Mouse (Mus musculus) neural tube, embryonic 12.5 days (tissue): ENCODE measurements around the gene Rela. TPM values are rescaled to one million over a fixed set of nuclear protein-coding genes. Genes with fewer than 3 reads are reported as not detected.

ENCODE experiments used
- ATAC-seq: fragments of 200-750 bp; cut with Nextera tagmentation; 2 replicates; pipeline ENCODE4 v1.8.0; 2017; ENCODE audit warnings: low read depth, mild to moderate bottlenecking, moderate TSS enrichment, moderate library complexity; ENCODE audit not compliant: low FRiP score
- H3K27ac ChIP-seq: fragments of 300-500 bp; sonication (generic); 2 replicates; pipeline ENCODE4 v1.5.1; 2016
- H3K27me3 ChIP-seq: fragments of 300-500 bp; sonication (generic); replicated peaks from 2 replicates; pipeline ENCODE4 v1.6.1; 2016; ENCODE audit warnings: mild to moderate bottlenecking
- H3K36me3 ChIP-seq: fragments of 300-500 bp; sonication (generic); 2 replicates; pipeline ENCODE4 v1.6.1; 2016; ENCODE audit warnings: mild to moderate bottlenecking
- H3K4me1 ChIP-seq: fragments of 300-500 bp; sonication (generic); 2 replicates; pipeline ENCODE4 v1.6.1; 2016
- H3K4me2 ChIP-seq: fragments of 300-500 bp; sonication (generic); replicated peaks from 2 replicates; pipeline ENCODE4 v1.6.1; 2016; ENCODE audit warnings: mild to moderate bottlenecking
- H3K4me3 ChIP-seq: fragments of 300-500 bp; sonication (generic); 2 replicates; pipeline ENCODE4 v1.5.1; 2016
- H3K9ac ChIP-seq: fragments of 300-500 bp; sonication (generic); 2 replicates; pipeline ENCODE4 v1.6.1; 2016; ENCODE audit warnings: mild to moderate bottlenecking
- H3K9me3 ChIP-seq: fragments of 300-500 bp; sonication (generic); 2 replicates; pipeline ENCODE4 v1.6.1; 2016; ENCODE audit warnings: mild to moderate bottlenecking
- WGBS: fragments of 180-500 bp; shearing (Covaris S2); methylation state at CpG from one replicate; pipeline ENCODE4 v1.1.7; 2016; 5-methylcytosine and 5-hydroxymethylcytosine counted together
- polyA plus RNA-seq: library from polyadenylated mRNA; unstranded; fragments of >200 nt; fragmentation: Nextera tagmentation; extraction: Ambion mirVana; gene quantifications from 2 replicates; pipeline ENCODE4 v1.2.1, GENCODE M21; 2016

Gene Rela
- polyA plus RNA-seq, 1 experiment from 2014 or later = 36.7 TPM

DNA sequence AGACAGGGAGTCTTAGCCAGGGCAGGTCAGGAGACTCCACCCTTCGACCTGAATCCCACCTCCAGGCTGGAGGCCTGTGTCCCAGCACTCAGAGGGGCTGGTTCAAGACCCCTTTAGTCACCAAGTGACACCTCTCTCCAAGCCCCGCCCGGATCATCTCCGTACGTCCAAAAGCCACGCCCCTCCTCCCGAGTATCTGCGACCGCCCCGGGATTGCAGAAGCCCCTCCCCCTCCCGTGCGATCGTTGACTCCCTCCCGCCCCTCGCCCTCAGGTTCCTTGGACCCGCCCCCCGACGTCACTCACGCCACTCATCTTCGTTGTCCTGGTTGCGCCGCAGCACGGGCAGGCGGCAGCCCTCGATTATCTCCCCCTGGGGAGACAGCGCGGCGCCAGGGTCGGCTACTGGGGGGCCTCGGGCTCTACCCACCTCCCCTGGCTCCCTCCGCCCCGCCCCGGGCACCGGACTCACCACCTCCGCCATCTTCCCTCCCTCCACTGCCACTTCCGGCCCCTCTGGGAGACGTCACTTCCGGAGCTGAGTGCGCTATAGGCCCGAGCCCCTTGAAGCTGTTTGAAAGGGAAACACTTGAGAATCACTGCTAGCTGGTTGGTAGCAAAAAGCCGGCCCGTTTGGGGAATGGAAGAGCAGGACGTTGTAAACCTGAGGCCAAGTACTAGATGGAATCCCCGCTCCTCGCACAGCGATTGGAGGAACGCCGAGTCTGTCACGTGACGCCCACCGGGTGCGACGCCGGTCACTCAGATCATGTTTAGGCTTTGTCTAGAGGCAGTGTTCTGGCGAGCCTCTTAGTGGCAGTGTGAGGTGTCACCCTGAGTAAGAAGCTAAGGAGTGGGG, 27.5 kb upstream of the Rela start, which contains the start of gene Kat5:
Gene Kat5 (minus strand): TSS at position 691 of the 858 bp plus-strand sequence.
- H3K9me3 ChIP-seq = no peaks in the 10 kb centered on the region
- H3K4me3 ChIP-seq = peak within 1 kb of the TSS; percentile 63
- H3K4me2 ChIP-seq = peak within 1 kb of the TSS; percentile 79
- H3K27me3 ChIP-seq = no peaks in the 10 kb centered on the region
- WGBS = 1% methylated on average over 55 of the region's 55 CpGs
- H3K36me3 ChIP-seq = peaks cover 41% of the 10 kb centered on the region
- peak; percentile 92 for ATAC-seq
- H3K4me1 ChIP-seq = peaks cover 21% of the 10 kb centered on the region
- peak within 1 kb of the TSS; percentile 93 for H3K27ac ChIP-seq
- H3K9ac ChIP-seq = peak within 1 kb of the TSS; percentile 75

- 100% methylated on average over 1 of the region's 1 CpGs for WGBS
- H3K4me3 ChIP-seq = no peak overlapping the region
- peaks cover 21% of the 10 kb centered on the region for H3K4me1 ChIP-seq
- H3K4me2 ChIP-seq = no peak overlapping the region
- no peaks in the 10 kb centered on the region for H3K9me3 ChIP-seq
- peaks cover 19% of the 10 kb centered on the region for H3K36me3 ChIP-seq
- no peak overlapping the region for H3K27ac ChIP-seq
- H3K27me3 ChIP-seq = 0 out of 2 replicates have a peak, but pooled peaks cover 4% of the 10 kb centered on the region
- ATAC-seq = no peak
- H3K9ac ChIP-seq = no peak overlapping the region
Measured at GRCm38 (mm10) chr19:5611973-5612372, 25.3 kb upstream of the Rela start.

DNA sequence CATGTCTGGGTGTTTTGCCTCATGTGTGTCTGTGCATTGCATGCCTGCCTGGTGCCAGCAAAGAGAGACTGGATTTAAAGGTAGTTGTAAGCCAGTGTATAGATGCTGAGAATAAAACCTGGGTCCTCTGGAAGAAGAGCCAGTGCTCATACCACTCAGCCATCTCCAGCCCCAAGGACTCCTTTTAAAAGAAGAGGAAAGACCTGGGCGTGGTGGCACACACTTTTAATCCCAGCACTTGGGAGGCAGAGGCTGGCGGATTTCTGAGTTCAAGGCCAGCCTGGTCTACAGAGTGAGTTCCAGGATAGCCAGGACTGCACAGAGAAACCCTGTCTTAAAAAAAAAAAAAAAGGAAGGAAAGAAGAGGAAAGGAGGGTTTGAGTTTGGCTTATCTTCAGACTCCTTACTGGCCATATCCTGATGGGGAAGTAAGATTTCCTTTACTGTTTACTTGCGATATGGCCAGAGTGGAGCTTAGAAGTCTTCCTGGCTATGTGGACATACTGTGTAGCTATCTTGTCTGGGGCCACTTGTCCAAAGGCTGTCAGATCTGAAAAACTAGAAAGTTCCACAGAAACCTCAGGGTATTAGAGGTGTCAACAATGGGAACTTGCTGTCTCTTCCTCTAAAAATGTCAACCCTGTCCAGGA, 24.4 kb upstream of the Rela start:
- 0 out of 2 replicates have a peak, but pooled peaks cover 4% of the 10 kb centered on the region for H3K27me3 ChIP-seq
- no peak overlapping the region for H3K27ac ChIP-seq
- H3K4me1 ChIP-seq = peaks cover 21% of the 10 kb centered on the region
- H3K36me3 ChIP-seq = peaks cover 10% of the 10 kb centered on the region
- H3K4me3 ChIP-seq = no peak overlapping the region
- H3K9ac ChIP-seq = no peak overlapping the region
- WGBS = 80% methylated on average over 3 of the region's 3 CpGs
- no peak overlapping the region for H3K4me2 ChIP-seq
- no peaks in the 10 kb centered on the region for H3K9me3 ChIP-seq
- ATAC-seq = no peak

GRCm38 (mm10) chr19:5614953-5615352, 22.3 kb upstream of the Rela start:
- no peaks in the 10 kb centered on the region for H3K36me3 ChIP-seq
- H3K4me3 ChIP-seq = no peak overlapping the region
- H3K9ac ChIP-seq = no peak overlapping the region
- 73% methylated on average over 2 of the region's 2 CpGs for WGBS
- no peak for ATAC-seq
- H3K4me2 ChIP-seq = no peak overlapping the region
- H3K27me3 ChIP-seq = 0 out of 2 replicates have a peak, but pooled peaks cover 4% of the 10 kb centered on the region
- peaks cover 7% of the 10 kb centered on the region; the same call in 1 of the 2 replicates for H3K4me1 ChIP-seq
- H3K9me3 ChIP-seq = no peaks in the 10 kb centered on the region
- H3K27ac ChIP-seq = no peak overlapping the region

- Histone ChIP-seq H3K27me3 (0 out of 2 replicates have a peak, but pooled peaks cover 4% of the 10 kb centered on the region), H3K36me3 (no peaks in the 10 kb centered on the region), H3K4me2 (no peak overlapping the region), H3K27ac (no peak overlapping the region), H3K9ac (no peak overlapping the region), H3K4me3 (no peak overlapping the region), H3K9me3 (no peaks in the 10 kb centered on the region), H3K4me1 (no peaks in the 10 kb centered on the region)
- ATAC-seq = no peak
- 82% methylated on average over 4 of the region's 4 CpGs for whole genome bisulfite sequencing
Measured at GRCm38 (mm10) chr19:5620007-5620406, 17.3 kb upstream of the Rela start.

DNA sequence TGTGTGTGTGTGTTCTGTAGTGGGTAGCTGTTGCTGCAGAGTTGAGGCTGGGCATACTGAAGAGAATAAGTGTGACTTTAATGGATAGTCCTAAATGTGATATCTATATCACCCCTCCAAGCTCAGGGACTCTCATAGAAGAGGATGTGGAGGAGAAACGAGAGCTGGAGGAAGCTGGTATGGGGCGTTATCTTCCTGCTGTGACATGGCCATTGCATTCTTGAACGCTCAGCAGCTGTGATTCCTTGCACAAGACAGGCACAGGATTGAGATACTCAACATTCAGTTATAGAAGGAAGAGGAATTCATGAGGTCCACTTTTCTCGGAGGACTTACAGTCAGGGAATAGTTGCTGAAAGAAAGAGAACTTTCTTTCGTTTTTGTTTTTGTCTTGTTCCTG, 15.4 kb upstream of the Rela start:
- Histone ChIP-seq H3K9me3 (no peaks in the 10 kb centered on the region), H3K4me3 (no peak overlapping the region), H3K9ac (no peak overlapping the region), H3K27ac (no peak overlapping the region), H3K36me3 (no peaks in the 10 kb centered on the region), H3K4me2 (no peak overlapping the region), H3K27me3 (no peaks in the 10 kb centered on the region), H3K4me1 (no peaks in the 10 kb centered on the region)
- WGBS = 80% methylated on average over 5 of the region's 5 CpGs
- no peak for ATAC-seq

GRCm38 (mm10) chr19:5625311-5625710, 12.0 kb upstream of the Rela start:
- Histone ChIP-seq H3K9ac (no peak overlapping the region), H3K27ac (no peak overlapping the region), H3K9me3 (no peaks in the 10 kb centered on the region), H3K27me3 (no peaks in the 10 kb centered on the region), H3K4me3 (no peak overlapping the region), H3K36me3 (no peaks in the 10 kb centered on the region), H3K4me2 (no peak overlapping the region), H3K4me1 (no peaks in the 10 kb centered on the region)
- no peak for ATAC-seq
- WGBS = 91% methylated on average over 8 of the region's 8 CpGs

DNA sequence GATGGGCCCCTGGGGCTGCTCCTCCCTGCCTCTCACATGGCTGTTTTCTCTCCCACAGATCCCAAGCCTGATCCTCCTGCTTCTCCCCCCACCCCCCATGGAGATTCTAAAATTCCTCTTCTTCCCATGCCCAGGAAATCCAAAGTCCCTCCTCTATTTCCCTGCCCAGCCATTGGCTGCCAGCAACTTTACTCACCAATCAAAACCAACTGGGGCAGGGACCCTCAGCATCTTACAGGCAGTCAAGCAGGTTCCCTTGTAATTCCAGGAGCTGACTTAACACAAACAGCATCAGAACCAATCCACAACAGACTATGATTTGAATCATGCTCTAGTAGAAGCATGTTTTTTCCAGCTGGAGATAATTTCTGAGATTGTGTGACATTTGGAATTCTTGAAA, 7.4 kb upstream of the Rela start:
- Histone ChIP-seq H3K4me1 (no peaks in the 10 kb centered on the region), H3K4me2 (no peak overlapping the region), H3K9me3 (no peaks in the 10 kb centered on the region), H3K36me3 (no peaks in the 10 kb centered on the region), H3K9ac (no peak overlapping the region), H3K4me3 (no peak overlapping the region), H3K27me3 (no peaks in the 10 kb centered on the region), H3K27ac (no peak overlapping the region)
- ATAC-seq = no peak

GRCm38 (mm10) chr19:5632120-5632519, 5.2 kb upstream of the Rela start:
- H3K4me3 ChIP-seq = no peak overlapping the region

DNA sequence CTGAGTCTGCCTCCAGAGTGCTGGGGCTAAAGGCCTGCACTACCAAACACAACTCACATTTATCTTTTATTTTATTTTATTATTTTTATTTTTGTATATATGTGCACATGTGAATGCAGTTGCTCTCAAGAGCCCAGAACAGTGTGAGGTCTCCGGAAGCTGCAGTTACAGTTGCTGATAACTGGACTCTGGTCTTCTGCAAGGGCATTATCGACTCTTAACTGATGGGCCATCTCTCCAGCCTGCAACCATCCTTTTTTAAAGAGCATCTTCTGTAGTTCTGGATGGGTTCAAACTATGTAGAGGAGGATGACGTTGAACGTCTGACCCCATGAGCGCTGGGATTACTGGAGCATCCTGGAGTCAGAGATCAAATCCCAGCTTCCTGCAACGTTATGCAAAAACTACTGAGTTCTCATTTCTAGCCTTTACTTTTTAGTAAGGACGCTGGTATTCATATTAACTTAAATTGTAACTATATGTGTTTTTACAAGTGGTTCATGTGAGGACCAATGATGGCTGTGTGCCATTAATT, 1.2 kb upstream of the Rela start:
- WGBS = 85% methylated on average over 7 of the region's 7 CpGs
- no peak overlapping the region for H3K27ac ChIP-seq
- H3K4me1 ChIP-seq = peaks cover 15% of the 10 kb centered on the region
- no peaks in the 10 kb centered on the region for H3K9me3 ChIP-seq
- ATAC-seq = no peak
- peaks cover 19% of the 10 kb centered on the region for H3K36me3 ChIP-seq
- no peaks in the 10 kb centered on the region for H3K27me3 ChIP-seq
- no peak overlapping the region; the same call in 1 of the 2 replicates for H3K4me2 ChIP-seq
- H3K4me3 ChIP-seq = no peak overlapping the region
- H3K9ac ChIP-seq = no peak overlapping the region

More at GRCm38 (mm10) chr19:5632120-5632519, 5.2 kb upstream of the Rela start:
- peaks cover 6% of the 10 kb centered on the region for H3K4me1 ChIP-seq
- WGBS = 72% methylated on average over 9 of the region's 9 CpGs
- H3K9me3 ChIP-seq = no peaks in the 10 kb centered on the region
- ATAC-seq = no peak
- H3K9ac ChIP-seq = no peak overlapping the region
- no peaks in the 10 kb centered on the region for H3K36me3 ChIP-seq
- H3K27ac ChIP-seq = no peak overlapping the region
- no peaks in the 10 kb centered on the region for H3K27me3 ChIP-seq
- no peak overlapping the region for H3K4me2 ChIP-seq

DNA sequence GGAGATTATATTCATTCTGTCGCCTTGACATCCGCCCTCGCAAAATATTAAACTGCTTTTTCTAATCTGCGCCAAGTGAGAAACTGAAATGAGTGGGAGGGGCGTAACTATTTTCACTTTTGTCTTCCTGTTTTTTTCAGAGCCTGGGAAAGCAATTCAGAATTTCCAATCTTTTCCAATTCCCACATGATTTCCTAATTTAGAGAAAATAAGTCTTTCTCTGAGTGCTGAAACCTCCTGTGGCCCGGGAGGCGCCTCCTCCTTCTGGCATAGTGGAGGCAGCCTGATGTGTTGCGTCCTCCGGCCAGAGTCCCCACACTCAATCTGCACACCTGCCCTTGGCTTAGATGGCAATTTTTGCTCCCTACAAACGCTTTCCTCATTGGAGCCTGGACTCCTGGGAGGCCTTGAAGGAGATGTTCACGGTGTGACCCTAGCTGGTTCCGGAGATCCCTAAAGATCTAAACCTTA, 677 bp upstream of the Rela start:
- H3K4me2 ChIP-seq = peak overlapping the region; percentile 79
- peaks cover 15% of the 10 kb centered on the region for H3K4me1 ChIP-seq
- peak overlapping the region; percentile 84 for H3K4me3 ChIP-seq
- peak overlapping the region; percentile 80; the same call in 1 of the 2 replicates for H3K27ac ChIP-seq
- H3K9ac ChIP-seq = peak overlapping the region; percentile 75
- H3K36me3 ChIP-seq = peaks cover 24% of the 10 kb centered on the region
- no peak for ATAC-seq
- 49% methylated on average over 12 of the region's 12 CpGs for WGBS
- H3K27me3 ChIP-seq = no peaks in the 10 kb centered on the region
- no peaks in the 10 kb centered on the region for H3K9me3 ChIP-seq

DNA sequence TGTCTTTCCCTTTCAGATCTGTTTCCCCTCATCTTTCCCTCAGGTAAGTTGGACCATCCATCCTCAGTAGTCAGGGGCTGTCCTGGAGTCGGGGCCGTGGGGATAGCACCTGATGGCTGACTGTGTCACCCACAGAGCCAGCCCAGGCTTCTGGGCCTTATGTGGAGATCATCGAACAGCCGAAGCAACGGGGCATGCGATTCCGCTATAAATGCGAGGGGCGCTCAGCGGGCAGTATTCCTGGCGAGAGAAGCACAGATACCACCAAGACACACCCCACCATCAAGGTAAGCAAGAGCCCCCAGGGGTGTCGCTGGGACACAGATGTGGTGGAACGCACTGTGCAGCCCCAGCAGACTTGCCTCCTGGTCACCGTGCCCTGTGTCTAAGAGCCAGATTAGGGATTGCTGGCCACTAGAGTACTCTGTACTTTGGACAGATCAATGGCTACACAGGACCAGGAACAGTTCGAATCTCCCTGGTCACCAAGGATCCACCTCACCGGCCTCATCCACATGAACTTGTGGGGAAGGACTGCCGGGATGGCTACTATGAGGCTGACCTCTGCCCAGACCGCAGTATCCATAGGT, 1.2 kb downstream of the Rela start:
- no peak overlapping the region for H3K27ac ChIP-seq
- ATAC-seq = no peak
- WGBS = 91% methylated on average over 18 of the region's 18 CpGs

More for the DNA sequence above, 1.2 kb downstream of the Rela start:
- Histone ChIP-seq H3K9ac (peak overlapping the region; percentile 75), H3K36me3 (peaks cover 42% of the 10 kb centered on the region), H3K27me3 (no peaks in the 10 kb centered on the region), H3K4me2 (peak overlapping the region; percentile 79), H3K4me3 (peak overlapping the region; percentile 84), H3K9me3 (no peaks in the 10 kb centered on the region), H3K4me1 (peaks cover 15% of the 10 kb centered on the region)
